Mouse (Mus musculus) layer of hippocampus, adult 18-20 months (tissue): ENCODE measurements around the gene Tsen54. TPM values are rescaled to one million over a fixed set of nuclear protein-coding genes. Genes with fewer than 3 reads are reported as not detected.

Experiments
- DNase-seq, 2 experiments: peaks; one replicate each; pipeline ENCODE4 v3.0.0; 2022; ENCODE audit warnings: low spot score in 2 of 2
- long read RNA-seq: library from polyadenylated mRNA; stranded (forward); transcript quantifications from one replicate; pipeline ENCODE4 v2.0.0, GENCODE M21; 2021
- total RNA-seq, 2 experiments: library from RNA; stranded (reverse); gene quantifications; 2 replicates each; pipeline ENCODE4 v1.2.3; 2021

Gene Tsen54
- 10 to 100 TPM; 11.1 to 11.4 TPM for total RNA-seq
- long read RNA-seq, partial matches to known transcripts = 3 of 14 reads
- long read RNA-seq, other reads (novel, unspliced or antisense) = 8 of 14 reads

DNA sequence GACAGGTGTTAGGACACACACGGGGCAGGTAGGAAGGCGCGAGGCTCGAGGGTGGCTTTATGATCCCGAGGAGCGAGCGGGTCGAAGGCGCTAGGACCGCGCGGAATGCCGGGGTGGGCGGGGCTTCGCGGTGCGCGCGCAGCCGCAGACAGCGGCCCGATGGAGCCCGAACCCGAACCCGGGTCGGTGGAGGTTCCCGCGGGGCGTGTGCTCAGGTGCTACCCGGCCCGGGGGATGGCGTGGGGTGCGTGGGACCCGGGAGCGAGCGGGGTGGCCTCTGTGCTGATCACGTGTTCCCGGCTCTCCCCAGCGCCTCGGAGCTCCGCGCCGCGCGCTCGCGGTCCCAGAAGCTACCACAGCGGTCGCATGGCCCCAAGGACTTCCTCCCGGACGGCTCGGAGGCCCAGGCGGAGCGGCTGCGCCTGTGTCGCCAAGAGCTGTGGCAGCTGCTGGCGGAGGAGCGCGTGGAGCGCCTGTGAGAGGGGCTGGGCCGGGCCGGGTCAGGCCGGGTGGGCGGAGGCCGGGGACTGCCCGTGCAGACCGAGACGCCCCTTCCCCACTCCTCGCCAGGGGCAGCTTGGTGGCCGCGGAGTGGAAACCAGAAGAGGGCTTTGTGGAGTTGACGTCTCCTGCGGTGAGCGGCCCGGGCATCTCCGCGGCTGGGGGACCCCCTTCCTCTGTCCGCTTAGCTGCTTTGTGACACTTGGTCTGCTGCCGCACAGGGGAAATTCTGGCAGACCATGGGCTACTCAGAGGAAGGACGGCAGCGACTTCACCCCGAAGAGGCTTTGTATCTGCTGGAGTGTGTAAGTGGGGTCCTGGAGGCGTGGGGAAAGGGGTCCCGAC lies at the start of gene Tsen54:
Gene Tsen54, plus strand, starts transcription at position 120 of the 846 bp plus-strand sequence.
- DNase-seq = peak; percentile 78 to 87

DNA sequence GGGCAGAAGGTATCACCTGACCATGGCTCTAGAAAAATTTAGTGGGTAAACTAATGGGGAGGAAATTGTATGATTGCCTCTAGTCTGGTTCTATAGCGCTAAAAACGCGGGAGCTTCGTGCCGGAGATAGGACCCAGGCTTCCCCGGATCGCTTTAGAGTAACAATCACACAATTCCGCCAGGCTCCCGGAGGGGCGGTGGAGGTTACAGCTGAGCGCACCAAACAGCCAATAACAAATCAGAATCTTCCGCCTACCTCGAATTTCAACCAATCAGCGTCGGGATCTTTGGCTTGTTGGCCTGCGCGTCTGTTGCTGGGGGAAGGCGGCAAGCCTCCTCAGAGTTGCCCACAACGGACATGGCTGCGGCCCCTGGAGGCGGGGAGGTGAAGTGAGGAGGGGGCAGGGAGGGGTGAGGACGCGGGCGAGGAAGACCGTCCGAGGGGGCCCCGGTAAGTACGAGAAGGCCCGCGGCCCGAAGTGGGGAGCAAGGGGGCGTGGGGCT lies 49.4 kb upstream of the Tsen54 start, which contains the start of gene Tmem94:
Gene Tmem94, plus strand, starts transcription at position 331 of the 504 bp plus-strand sequence.
- peak; percentile 97 to 98 for DNase-seq

DNA sequence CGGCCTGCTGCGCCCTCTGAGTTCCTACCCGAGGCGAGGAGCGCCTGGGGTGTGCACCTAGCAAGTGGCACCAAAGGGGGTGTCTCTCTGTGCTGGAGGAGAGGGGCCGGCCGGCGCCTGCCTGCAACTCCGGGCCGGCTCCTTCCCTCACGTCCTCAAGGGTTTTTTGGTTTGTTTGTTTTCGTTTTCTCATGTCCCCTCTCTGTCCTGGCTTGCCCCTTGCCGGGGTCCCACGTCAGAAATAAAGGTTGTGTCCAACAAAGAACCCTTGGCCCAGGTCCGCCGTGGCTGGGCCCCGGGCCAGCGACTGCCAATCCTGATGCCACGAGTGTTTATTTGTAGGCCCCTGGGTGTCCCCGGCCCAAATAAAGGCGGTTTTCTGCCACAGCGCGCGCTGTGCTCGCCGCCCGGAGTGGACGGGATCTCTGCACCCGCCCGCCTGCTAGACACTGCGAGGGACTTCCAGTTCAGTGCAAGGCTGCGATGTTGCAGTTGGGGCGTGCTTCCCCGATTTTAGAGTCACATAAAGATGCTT lies 48.9 kb upstream of the Tsen54 start:
- DNase-seq = no peak

DNA sequence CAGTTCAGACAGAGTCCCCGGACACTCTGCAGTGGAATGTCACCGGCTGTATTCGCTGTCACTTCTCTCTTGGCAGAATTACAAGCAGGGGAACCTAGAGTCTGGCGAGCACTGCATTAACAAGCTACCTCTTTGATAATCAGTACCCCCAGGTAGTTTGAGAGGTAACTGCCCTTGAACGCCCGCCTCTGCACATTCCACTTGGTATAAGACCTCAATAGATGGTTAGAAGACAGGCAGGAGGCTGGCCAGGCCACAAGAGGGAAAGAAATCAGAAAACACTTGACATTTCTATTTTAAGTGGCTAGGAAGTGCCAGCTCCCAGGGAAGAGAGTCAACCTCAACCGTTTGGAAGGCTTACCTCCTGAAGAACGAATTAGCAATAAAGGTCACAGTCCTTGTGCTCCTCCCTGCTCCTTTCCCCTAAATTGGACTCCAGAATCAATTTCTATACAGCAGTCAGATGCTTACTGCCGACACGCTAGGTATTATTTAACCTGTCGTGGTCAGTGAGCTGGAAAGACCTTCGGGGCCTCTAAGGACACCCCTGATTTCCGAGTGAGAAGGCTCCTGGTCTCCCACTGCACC lies 48.1 kb upstream of the Tsen54 start:
- DNase-seq = no peak

DNA sequence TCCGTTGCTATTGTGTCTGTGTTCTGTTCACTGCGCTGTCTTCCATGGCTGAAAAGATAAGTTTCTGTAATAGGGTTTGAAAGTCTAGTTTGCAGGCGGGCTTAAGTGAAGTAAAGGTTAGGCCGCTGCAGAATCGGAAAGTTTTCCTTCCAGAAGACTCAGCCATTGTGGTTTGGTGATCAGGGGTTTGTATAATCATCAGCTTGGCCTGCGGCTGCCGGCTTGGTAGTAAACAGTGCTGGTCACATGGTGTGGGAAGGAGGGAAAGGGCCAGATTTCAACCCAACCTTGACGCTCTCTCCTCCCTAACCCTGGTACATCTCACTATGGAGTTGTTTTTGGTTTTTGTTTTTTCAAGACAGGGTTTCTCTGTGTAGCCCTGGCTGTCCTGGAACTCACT lies 47.5 kb upstream of the Tsen54 start:
- no peak for DNase-seq

DNA sequence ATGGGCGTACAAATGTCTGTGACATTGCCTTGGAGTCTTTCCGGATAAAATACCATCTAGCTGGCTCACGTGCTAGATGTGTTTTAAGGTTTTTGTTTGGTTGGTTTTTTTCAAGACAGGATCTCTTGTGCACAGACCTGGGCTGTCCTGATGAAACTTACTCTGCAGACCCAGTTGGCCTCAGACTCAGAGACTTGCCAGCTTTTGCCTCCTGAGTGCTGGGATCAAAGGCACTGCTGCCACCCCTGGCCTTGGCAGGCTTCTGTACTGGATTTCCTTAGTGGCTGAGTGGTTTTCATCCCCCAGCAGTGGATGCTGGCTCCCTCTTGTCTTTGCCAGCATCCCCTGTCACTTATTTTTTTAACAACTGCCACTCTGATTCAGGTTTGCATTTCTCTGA lies 45.6 kb upstream of the Tsen54 start:
- DNase-seq = no peak

DNA sequence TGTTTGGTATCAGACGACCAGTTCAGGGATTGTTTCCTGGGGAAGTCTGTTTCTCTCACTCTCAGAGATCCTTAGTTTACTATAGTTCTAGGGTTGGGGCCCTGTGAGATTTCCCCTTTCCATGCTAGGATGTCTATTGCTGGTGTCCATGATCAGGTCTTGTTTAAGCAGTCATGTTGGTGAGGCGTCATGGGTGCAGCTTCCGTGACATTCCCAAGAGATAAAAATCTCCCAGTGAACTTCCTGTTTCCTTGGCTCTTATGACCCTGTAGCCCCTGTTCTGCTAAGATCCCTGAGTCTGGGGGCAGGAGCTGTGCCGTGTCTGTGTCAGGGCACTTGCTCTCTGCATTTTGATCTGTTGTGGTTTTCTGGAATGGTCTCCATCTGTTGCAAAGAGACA lies 39.9 kb upstream of the Tsen54 start:
- no peak for DNase-seq

DNA sequence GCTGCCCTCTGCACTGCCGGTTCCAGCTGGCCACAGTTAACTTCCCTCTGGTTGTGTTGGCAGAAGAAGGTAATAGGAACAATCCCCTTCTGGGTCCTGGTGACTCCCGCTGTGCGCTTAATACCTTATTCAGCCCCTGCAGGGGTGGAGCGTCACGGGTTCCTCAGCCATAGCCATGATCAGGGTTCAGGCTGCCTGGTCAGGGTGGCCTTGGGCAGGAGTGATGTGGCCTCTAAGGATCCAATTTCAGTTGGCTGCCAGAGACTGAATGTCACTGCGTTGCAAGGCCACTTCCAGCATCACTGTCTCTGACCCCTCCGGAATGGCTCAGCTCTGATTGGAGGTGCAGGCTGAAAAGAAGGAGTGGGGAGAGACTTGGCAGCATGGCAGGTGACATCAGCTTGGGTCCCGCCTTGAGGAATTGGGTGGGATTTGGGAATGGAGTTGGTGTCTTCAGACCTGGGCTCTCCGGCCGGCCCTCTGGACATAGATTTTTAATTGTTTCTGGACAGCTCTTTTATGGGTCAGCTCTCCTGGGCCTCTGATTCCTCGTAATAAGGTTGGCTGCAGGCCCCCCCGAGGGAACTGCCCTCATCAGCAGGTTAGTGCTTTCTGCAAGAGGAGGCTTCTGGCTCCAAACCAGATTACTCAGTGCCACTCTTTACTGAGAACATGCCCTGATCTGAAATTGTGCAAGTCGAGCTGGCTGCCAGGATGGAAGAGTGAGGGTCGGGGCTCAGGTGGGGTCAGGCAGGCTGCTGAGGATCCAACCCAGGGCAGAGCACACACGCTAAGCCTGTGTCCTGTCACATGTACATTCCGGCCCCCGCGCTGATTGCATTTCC lies 38.5 kb upstream of the Tsen54 start:
- no peak for DNase-seq

DNA sequence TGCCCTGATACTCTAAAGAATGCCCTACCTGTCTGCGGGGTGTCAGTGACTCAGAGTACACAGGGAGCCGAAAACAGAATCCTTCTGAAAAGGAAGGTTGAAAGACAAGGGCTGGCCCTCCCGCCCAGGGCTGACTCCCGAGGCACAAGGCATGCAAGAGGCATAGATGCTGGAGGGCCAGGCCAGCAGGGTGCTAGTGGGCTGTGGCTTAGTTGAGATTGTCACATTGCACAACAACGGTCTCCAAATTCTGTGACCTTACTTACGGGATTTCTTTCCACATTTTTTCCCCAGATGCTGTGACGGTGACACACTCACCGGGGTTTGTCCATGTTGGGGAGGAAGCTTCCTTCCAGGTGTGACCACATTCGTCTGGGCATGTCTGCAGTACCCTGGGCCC lies 37.6 kb upstream of the Tsen54 start:
- DNase-seq = no peak

DNA sequence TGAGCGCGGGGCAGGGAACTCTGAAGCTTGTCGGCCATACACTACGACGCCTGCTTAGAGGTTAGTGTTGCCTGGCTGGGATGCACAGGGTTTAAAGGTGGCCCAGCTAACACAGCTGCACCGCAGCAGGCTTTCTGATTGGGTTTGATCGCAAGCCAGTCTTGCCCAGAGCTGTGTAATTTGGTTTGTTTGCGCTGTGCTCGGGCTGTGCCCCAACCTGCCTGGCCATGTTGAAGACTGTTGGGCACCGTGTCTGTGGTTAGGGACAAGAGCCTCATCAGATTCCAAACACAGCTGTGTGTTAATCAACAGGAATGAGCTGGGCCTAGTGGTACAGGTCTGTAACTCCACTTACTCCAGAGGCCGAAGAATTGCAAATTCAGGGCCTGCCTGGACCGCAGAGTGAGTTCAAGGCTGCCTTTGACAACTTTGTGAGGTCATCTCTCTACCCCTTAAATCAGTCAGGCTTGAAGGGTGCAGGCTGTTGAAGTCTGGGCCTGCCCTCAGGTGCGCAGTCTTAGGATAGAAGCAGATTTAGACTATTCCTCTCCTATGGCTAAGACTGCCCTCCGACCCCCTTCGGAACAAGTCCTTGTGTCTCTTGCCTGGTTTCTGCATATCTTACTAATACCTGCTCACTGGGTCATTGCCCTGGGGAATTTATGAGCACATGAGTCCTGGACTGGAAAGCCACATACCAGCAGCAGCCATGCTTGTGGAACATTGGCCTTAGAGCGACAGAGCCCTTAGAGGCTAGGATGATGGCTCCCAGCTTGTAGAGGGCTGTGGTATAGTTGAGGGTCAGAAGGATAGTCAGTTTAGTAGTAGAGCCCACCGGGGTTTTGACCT lies 36.8 kb upstream of the Tsen54 start:
- DNase-seq = no peak

DNA sequence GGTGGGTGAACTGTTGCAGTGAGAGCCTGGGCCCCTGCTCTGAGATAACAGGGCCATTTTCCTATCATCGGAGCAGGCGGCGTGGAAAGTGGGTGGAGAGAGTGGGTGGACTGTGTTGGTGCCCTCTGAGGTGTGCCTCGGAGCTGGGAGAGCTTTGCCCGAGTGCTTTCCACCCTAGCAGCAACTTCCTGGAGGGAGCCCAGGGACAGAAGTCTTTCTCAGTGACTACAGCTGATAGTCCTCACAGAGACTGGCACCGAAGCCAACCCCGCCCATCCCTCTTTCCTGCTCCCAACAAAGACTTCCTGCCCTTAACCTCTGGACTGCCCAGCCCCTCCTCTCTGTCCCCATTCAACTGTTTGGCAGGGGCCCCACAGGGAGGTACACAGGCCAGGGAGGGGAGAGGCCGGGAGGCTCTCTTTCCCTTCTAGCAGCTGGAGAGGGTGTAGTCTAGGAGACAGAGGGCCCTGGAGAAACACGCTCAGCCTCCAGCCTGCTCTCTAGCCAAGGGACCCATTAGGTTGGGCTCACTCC lies 35.4 kb upstream of the Tsen54 start:
- peak; percentile 35 to 46 for DNase-seq

DNA sequence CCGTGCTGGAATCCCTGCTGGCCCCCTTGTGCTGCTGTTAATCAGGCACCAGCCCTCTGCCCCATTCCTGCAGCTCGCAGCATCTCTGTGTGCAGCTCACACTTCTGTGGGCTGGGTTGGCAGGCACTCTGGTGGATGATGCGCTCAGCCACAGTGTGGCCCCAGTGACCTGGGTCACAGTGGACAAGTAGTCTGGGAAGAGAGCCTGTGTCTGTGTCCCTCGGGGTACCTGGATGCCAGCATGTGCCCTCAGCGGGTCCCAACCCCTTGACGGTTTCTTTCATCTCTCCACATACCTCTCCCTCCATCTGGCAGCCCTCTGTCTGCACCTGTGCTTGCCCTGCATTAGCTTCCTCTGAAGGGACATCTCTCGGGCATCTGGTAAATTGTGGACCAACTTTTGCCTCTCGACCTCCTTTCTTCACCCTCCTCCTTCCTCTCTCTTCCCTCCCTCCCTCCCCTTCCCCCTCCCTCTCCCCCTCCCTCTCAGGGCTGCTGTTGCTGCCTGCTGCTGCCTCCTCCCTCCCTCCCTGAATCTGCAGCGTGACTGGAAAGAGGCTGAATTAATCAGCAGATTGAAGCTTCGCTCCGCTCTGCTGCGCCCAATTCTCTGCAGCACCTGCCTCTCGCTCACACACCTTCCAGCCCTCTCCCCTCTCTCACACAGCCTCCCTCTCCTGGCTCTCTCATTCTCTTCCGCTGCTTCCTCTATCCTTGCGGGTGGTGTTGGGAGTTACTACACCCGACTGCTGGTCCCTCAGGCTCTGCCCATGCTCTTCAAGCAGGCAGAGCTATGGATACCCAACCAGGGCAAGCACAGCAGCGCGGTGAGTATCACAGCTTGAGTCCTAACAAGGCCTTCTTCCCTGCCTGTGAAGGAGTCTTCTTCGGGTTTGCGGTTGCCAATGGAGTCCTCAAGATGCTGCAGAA lies 34.1 kb upstream of the Tsen54 start:
- DNase-seq = peak; percentile 60 to 65

DNA sequence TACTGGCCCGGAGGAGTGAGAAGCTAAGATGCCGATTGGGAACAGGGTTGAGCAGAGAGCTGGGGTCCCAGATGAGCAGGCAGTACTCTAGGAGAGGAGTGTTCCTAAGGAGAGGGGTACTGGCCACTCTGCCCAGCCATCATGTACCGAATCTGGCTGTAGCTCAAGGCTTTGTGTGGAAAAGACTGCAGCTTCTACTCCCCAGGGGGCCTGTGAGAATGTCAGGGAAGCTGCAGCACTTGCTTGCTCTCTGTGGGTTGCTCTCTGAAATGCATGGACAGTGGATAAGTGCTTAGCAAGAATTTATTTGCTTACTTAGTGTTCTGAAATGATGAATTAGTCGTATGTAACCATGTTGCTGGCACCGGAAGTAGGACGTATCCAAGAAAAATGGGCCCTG lies 28.1 kb upstream of the Tsen54 start:
- no peak for DNase-seq

DNA sequence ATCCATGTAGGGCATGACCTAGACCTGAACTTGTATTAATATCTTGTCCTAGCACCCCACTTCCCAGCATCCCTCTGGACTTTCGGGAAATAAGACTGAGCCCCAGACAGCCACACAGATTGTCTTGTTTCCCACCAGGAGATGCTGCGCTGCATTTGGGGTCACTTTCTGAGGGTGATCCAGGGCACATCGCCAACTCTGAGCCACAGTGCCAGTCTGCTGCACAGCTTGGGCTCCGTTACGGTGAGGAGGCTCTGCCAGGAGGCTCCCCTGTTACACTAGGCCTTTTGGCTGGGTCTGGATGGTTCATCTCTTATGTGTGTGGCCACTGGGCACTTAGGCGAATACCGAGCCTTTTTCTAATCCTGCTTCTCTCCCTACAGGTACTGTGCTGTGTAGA lies 24.7 kb upstream of the Tsen54 start:
- DNase-seq = no peak

DNA sequence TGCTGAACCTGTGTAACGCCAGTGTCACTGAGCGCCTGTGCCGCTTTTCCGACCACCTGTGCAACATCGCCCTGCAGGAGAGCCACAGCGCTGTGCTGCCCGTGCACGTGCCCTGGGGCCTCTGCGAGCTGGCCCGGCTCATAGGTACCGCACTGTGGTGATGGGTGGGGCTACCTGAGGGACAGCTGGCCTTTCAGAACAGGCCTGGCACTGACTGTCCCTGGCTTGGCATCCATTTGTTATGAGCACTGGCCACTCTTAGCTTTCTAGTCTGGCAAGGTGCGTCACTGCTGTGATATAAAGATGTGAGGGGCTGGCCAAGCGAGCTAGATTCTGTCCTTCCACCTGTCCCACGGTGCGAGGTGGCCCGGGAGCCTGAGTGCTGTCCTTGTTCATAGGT lies 22.6 kb upstream of the Tsen54 start:
- no peak for DNase-seq

DNA sequence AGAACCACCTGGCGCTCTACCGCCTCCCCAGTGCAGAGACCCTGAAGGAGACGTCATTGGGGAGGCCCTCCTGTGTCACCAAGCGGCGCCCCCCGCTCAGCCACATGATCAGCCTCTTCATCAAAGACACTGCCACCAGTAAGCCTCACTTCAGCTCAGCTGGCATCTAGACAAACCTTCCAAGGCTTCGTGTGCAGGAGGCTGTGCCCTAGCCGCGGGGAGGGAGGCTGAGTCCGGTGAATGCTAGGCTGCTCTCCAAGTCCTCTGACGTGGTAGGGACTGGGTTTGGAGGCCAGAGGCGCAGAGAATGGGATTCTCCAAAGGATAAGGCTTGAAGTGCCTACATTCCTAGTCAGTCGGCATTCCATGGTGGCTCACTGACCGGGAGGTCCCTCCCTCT lies 22.2 kb upstream of the Tsen54 start:
- DNase-seq = no peak

DNA sequence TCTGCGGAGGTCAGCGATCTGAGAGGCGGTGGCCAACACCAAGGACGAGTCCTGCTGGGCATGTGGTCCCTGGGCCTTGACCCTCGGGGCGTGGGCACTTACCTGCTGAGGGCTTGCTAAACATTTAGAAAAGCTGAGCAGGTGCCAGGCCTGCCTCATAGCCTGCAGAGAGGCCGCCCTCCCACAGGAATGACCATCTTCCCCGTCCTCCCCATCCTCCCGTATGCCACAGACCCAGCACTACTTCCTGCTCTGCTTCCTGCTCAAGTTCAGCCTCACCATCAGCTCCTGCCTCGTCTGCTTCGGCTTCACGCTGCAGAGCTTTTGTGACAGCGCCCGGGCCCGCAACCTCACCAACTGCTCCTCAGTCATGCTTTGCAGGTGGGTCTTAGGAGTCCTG lies 17.6 kb upstream of the Tsen54 start:
- no peak for DNase-seq

DNA sequence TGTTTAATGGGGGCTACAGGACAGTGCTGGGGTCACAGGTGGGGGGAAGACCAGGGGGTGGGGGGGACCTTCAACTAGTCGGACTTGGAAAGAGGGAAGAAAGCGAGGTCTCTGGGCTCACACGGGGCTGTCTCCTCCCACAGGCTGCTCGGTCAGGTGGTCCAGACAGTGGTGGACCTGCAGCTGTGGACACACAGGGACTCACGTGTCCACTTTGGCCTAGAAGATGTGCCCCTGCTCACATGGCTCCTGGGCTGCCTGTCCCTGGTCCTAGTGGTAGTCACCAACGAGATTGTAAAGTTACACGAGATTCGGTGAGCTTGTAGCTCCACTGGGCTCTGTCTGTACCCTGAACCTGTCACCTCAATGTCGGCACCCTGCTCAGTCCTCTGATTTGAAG lies 16.9 kb upstream of the Tsen54 start:
- no peak for DNase-seq

DNA sequence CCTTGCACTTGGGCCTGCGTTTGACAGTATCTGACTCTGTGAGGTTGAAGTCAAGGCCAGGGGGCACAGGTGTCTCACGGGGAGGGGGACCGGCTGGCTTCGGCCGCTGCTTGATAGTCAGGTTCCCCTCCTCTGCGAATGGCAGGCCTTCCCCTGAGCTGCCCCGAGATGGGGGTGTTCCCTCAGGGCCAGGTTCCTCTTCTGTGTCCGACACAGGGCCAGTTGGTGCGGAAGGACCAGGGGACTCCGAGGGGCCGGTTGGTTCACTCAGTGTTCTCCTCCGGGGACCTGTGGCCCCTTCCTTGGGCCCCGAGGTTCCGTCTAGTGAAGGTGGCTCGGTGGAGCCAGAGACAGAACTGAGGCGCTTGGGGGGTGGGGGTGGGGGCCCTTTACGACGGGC lies 13.5 kb upstream of the Tsen54 start:
- no peak for DNase-seq
